Mouse (Mus musculus) testis, adult 2 months (tissue): ENCODE data around the gene Spindoc.
"Not testable (repeated sequence)": the region's sequence is repeated elsewhere in the genome, so short reads cannot be mapped to it uniquely, and the experiment has no call there.

ENCODE experiments used
- CTCF ChIP-seq: fragments of 200-500 bp; IDR thresholded peaks from 2 replicates; pipeline ENCODE4 v1.5.1; 2012; ENCODE audit warnings: low read depth, mild to moderate bottlenecking, inconsistent platforms, low read length, moderate library complexity; ENCODE audit not compliant: control insufficient read depth, insufficient read depth, insufficient replicate concordance
- POLR2A ChIP-seq: fragments of 200-500 bp; IDR thresholded peaks from 2 replicates; pipeline ENCODE4 v1.6.1; 2012; ENCODE audit warnings: low read depth, mild to moderate bottlenecking, inconsistent platforms, low read length, moderate library complexity; ENCODE audit not compliant: control insufficient read depth

GRCm38 (mm10) chr19:7396867-7397826 is 14.4 kb upstream of the Spindoc start:
- TF ChIP-seq CTCF, POLR2A: not testable (repeated sequence)
